Mouse (Mus musculus): ENCODE results near the gene Myo9b. TPM values are rescaled to one million over a fixed set of nuclear protein-coding genes. Genes with fewer than 3 reads are reported as not detected.

Gene Myo9b
- total RNA-seq, 1 experiment = 36.1 TPM

GRCm38 (mm10) chr8:71368366-71368765 lies 95.9 kb downstream of the Myo9b start:
- DNase-seq (ENCODE audit: low read depth, low spot score) = no peak
- Histone ChIP-seq H3K9me3 (ENCODE audit: control insufficient read depth, insufficient read depth, low read depth, low read length) (no peaks in the 10 kb centered on the region), H3K27ac (ENCODE audit: insufficient read depth, low read depth, low read length, poor library complexity, severe bottlenecking) (no peak overlapping the region), H3K36me3 (ENCODE audit: control insufficient read depth, insufficient read depth, low read length, poor library complexity, severe bottlenecking) (peaks cover 19% of the 10 kb centered on the region), H3K9ac (ENCODE audit: insufficient read depth, low read depth, low read length, poor library complexity, severe bottlenecking) (peak overlapping the region; percentile 60), H3K4me1 (ENCODE audit: control insufficient read depth in 2 of 2, insufficient read depth in 2 of 2, low read length in 2 of 2, poor library complexity in 1 of 2) (peaks cover 3 to 13% of the 10 kb centered on the region in 2 experiments; a peak in 2 of 4 replicates), H3K4me3 (ENCODE audit: insufficient read depth in 1 of 2, low read depth in 1 of 2, low read length in 2 of 2, poor library complexity in 1 of 2, severe bottlenecking in 1 of 2) (peak overlapping the region in 1 of 2 experiments; percentile 90; a peak in 1 of 4 replicates)
- TF ChIP-seq ZNF384 (IDR thresholded peaks at IDR 0.05; ENCODE audit: low read depth, low read length) = no peak
- in situ Hi-C loops (cut with MboI; ENCODE audit: low sequenced_read_pairs in 2 of 2, unreplicated experiment in 2 of 2) = no loop called here

DNA sequence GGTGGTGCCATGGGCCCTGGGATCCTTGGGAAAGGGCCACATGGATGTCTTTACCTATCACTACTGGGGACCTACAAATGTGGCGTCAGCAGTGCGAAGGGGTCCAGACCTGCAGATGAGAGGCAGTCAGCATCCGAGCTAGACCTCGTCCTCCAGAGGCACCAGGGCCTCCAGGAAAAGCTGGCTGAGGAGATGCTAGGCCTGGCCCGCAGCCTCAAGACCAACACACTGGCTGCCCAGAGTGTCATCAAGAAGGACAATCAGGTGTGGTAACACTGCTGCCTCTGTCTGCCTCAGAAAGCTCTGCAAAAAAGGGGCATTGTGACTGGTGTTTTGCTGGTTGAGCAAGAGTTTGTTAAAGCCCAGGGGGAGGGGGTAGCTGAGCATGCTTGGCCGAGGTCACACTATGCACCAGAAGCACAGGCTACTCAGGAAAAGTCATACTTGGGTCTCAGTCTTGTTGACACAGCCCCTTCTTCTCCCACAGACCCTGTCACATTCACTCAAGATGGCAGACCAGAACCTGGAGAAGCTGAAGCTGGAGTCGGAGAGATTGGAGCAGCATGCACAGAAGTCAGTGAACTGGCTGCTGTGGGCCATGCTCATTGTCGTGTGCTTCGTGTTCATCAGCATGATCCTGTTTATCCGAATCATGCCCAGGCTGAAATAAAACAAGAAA lies 96.7 kb downstream of the Myo9b start:
- H3K4me3 ChIP-seq (ENCODE audit: insufficient read depth in 1 of 2, low read depth in 1 of 2, low read length in 2 of 2, poor library complexity in 1 of 2, severe bottlenecking in 1 of 2) = no peak overlapping the region
- peaks cover 19% of the 10 kb centered on the region for H3K36me3 ChIP-seq (ENCODE audit: control insufficient read depth, insufficient read depth, low read length, poor library complexity, severe bottlenecking)
- no peaks in the 10 kb centered on the region for H3K9me3 ChIP-seq (ENCODE audit: control insufficient read depth, insufficient read depth, low read depth, low read length)
- H3K27ac ChIP-seq (ENCODE audit: insufficient read depth, low read depth, low read length, poor library complexity, severe bottlenecking) = no peak overlapping the region
- peaks cover 3 to 13% of the 10 kb centered on the region in 2 experiments; a peak in 2 of 4 replicates for H3K4me1 ChIP-seq (ENCODE audit: control insufficient read depth in 2 of 2, insufficient read depth in 2 of 2, low read length in 2 of 2, poor library complexity in 1 of 2)
- no peak for DNase-seq (ENCODE audit: low read depth, low spot score)
- TF ChIP-seq HCFC1 (IDR thresholded peaks at IDR 0.05; ENCODE audit: borderline replicate concordance, insufficient read depth, low read length) (no peak), CHD2 (IDR thresholded peaks at IDR 0.05; ENCODE audit: low read depth, low read length) (no peak), MAFK (IDR thresholded peaks at IDR 0.05; ENCODE audit: insufficient read depth, low read depth, low read length) (no peak), ZC3H11A (IDR thresholded peaks at IDR 0.05; ENCODE audit: borderline replicate concordance, low read depth, low read length) (no peak), ZNF384 (IDR thresholded peaks at IDR 0.05; ENCODE audit: low read depth, low read length) (no peak)
- in situ Hi-C loops (cut with MboI; ENCODE audit: low sequenced_read_pairs in 2 of 2, unreplicated experiment in 2 of 2) = no loop called here
- H3K9ac ChIP-seq (ENCODE audit: insufficient read depth, low read depth, low read length, poor library complexity, severe bottlenecking) = peak overlapping the region; percentile 60; the same call in 1 of the 2 replicates

GRCm38 (mm10) chr8:71370711-71371235 lies 98.3 kb downstream of the Myo9b start:
- DNase-seq (ENCODE audit: low read depth, low spot score) = no peak
- in situ Hi-C loops (cut with MboI; ENCODE audit: low sequenced_read_pairs in 2 of 2, unreplicated experiment in 2 of 2) = no loop called here
- H3K4me1 ChIP-seq (ENCODE audit: control insufficient read depth in 2 of 2, insufficient read depth in 2 of 2, low read length in 2 of 2, poor library complexity in 1 of 2) = peaks cover 7 to 24% of the 10 kb centered on the region in 2 experiments
- peak overlapping the region; percentile 88 to 94 for H3K4me3 ChIP-seq (ENCODE audit: insufficient read depth in 1 of 2, low read depth in 1 of 2, low read length in 2 of 2, poor library complexity in 1 of 2, severe bottlenecking in 1 of 2)
- no peaks in the 10 kb centered on the region for H3K9me3 ChIP-seq (ENCODE audit: control insufficient read depth, insufficient read depth, low read depth, low read length)
- H3K27ac ChIP-seq (ENCODE audit: insufficient read depth, low read depth, low read length, poor library complexity, severe bottlenecking) = peak overlapping the region; percentile 48; the same call in 1 of the 2 replicates
- peaks cover 24% of the 10 kb centered on the region for H3K36me3 ChIP-seq (ENCODE audit: control insufficient read depth, insufficient read depth, low read length, poor library complexity, severe bottlenecking)
- H3K9ac ChIP-seq (ENCODE audit: insufficient read depth, low read depth, low read length, poor library complexity, severe bottlenecking) = peak overlapping the region; percentile 63; the same call in 1 of the 2 replicates
- peak; percentile 49; the same call in 1 of the 2 replicates for TF ChIP-seq ZNF384 (IDR thresholded peaks at IDR 0.05; ENCODE audit: low read depth, low read length)
- TF ChIP-seq ZC3H11A (IDR thresholded peaks at IDR 0.05; ENCODE audit: borderline replicate concordance, low read depth, low read length) = no peak
- TF ChIP-seq HCFC1 (IDR thresholded peaks at IDR 0.05; ENCODE audit: borderline replicate concordance, insufficient read depth, low read length) = no peak
- no peak for TF ChIP-seq CHD2 (IDR thresholded peaks at IDR 0.05; ENCODE audit: low read depth, low read length)
- no peak for TF ChIP-seq MAFK (IDR thresholded peaks at IDR 0.05; ENCODE audit: insufficient read depth, low read depth, low read length)

DNA sequence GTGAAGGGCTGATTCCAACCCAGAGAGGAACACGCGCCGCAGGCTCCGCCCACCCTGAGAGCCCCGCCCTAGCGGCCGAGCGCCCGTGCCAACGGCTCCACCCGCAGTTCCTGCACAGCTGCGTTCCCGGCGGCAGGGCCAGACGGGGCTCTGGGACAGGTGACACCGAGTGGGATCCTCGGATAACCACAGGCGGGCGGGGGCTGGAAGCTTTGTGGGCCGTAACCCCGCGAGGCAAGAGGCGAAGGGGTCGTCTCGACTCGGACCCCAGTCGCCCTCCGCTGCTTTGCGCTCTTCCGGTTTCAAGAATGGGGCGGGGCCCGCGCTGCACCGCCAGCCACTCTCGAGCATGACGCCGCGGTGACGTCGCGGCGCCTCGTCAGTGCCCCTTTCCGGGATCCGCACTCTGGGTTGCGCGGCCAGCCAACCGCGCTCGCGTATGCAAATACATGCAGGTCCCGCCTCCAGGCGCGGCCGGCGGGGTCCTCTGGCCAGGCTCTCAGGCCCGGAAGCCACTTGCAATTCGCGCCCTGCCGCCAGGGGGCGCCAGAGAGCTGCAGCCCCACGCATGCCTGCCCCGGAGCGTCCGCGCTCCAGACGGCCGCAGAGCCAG lies 98.8 kb downstream of the Myo9b start, which contains the start of gene Ocel1:
Gene Ocel1 (plus strand): TSS at position 63 of the 613 bp plus-strand sequence.
- peak; percentile 97 for DNase-seq (ENCODE audit: low read depth, low spot score)
- H3K4me1 ChIP-seq (ENCODE audit: control insufficient read depth in 2 of 2, insufficient read depth in 2 of 2, low read length in 2 of 2, poor library complexity in 1 of 2) = peaks cover 5 to 28% of the 10 kb centered on the region in 2 experiments
- in situ Hi-C loops (cut with MboI; ENCODE audit: low sequenced_read_pairs in 2 of 2, unreplicated experiment in 2 of 2) = no loop called here
- no peaks in the 10 kb centered on the region for H3K9me3 ChIP-seq (ENCODE audit: control insufficient read depth, insufficient read depth, low read depth, low read length)
- peak within 1 kb of the TSS; percentile 88 to 94 for H3K4me3 ChIP-seq (ENCODE audit: insufficient read depth in 1 of 2, low read depth in 1 of 2, low read length in 2 of 2, poor library complexity in 1 of 2, severe bottlenecking in 1 of 2)
- peak within 1 kb of the TSS; percentile 88 for H3K9ac ChIP-seq (ENCODE audit: insufficient read depth, low read depth, low read length, poor library complexity, severe bottlenecking)
- TF ChIP-seq MAFK (IDR thresholded peaks at IDR 0.05; ENCODE audit: insufficient read depth, low read depth, low read length) (no peak), HCFC1 (IDR thresholded peaks at IDR 0.05; ENCODE audit: borderline replicate concordance, insufficient read depth, low read length) (peak; percentile 40; the same call in 1 of the 2 replicates), ZNF384 (IDR thresholded peaks at IDR 0.05; ENCODE audit: low read depth, low read length) (0 out of 2 replicates have a peak, but pooled peaks have one; percentile 1), CHD2 (IDR thresholded peaks at IDR 0.05; ENCODE audit: low read depth, low read length) (no peak)
- H3K36me3 ChIP-seq (ENCODE audit: control insufficient read depth, insufficient read depth, low read length, poor library complexity, severe bottlenecking) = peaks cover 24% of the 10 kb centered on the region
- H3K27ac ChIP-seq (ENCODE audit: insufficient read depth, low read depth, low read length, poor library complexity, severe bottlenecking) = peak within 1 kb of the TSS; percentile 73
